Mouse (Mus musculus) WW6 (cell line): ENCODE results near the gene Tmem126a.

Source experiments
- DNase-seq: peaks from one replicate; pipeline ENCODE4 v3.0.0-alpha.2; 2013; ENCODE audit warnings: low read depth, low spot score

The Tmem126a gene

DNA sequence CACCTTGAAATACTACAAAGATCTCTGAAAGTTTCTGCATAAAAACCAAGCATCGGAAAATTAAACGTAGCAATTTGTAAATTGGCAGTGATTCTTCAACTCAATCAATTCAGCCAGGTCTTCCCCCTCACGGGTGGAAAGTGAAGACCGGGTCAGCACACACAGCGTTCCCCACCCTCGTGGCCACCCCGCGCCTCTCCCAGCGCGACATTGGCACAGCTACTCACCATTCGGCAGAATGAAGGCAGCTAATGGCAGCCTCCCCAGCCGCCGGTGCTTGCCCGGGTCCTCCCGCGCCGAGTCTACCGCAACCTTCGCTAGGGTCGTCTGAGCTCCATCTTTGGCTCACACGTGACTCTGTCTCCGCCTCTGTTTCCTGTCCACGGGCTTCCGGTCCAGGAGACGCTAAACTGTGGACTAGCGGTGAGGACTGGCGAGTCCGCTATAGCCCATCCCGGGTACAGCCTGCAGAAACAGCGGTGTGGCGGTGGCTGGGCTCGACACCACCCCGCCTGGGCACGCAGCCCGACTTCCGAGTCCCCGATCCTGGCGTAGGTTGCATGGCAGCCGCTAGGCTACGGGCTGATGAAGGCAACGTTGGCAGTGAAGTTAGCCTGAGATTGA is at the start of gene Tmem126a:
Gene Tmem126a, minus strand, starts transcription at position 385 of the 624 bp plus-strand sequence.
- peak; percentile 43 for DNase-seq

DNA sequence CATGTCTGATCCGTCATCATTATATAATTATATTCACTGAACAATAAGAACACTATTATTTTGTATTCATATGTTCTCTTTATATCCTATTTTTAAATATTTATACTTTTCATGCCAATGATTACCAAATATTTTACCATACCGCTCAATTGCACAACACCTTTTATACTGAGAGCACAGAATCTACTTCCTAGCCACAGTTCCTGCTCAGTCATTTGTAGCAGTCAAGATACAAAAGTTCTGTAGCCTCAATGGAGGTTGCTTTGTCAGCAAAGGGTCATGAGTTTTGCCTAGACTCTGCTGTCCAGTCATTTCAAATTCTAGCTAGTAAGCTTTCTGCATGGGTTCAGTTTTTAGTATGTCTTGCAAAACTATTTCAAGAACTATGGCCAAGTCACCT is 25.6 kb upstream of the Tmem126a start:
- no peak for DNase-seq

DNA sequence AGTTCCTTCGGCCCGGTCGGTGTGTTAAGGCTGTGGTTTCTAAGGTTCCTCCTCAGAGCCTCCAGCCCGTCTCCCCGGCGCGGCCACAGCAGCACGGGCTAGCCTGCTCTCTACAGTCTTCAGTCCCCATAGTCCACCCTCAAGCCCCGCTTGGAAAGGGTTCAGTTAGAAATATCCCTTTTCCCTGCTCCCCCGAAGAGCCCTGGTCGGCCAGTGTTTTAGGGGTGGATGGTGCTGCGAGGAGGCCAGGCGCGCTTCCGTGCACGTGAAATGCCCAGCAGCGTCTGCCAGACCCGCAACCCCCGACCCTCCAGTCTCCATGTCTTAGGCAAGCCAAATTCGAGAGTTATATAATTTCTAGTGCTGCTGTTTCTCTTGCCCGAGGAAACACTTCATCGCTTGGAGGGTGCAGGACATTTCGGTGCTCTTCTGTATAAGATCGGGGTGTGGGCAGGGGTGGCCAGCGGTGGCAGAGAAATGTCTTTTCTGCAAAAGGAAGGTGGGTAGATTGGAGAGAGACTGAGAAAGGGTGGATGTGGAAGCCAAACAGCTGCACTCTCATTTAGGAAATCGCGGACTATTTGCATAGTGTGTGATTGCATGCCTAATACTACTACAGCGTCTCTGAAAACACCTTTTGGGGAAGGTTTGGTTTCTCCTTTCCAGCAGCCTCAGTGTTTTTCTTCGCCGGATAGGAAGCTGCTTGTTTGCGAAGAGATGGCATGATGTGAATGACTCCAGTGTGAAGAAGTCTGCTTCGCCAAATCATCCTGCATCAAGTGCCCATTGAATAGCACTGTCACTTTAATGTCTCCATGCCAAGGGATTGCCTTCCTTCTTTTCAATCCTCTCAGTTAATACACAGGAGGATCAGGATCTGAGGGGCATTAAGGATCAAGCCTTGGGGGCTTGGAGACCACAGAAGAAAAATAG is 19.6 kb upstream of the Tmem126a start, which contains the start of gene Dlg2:
Gene Dlg2, plus strand, starts transcription at position 360 of the 933 bp plus-strand sequence.
- no peak for DNase-seq

DNA sequence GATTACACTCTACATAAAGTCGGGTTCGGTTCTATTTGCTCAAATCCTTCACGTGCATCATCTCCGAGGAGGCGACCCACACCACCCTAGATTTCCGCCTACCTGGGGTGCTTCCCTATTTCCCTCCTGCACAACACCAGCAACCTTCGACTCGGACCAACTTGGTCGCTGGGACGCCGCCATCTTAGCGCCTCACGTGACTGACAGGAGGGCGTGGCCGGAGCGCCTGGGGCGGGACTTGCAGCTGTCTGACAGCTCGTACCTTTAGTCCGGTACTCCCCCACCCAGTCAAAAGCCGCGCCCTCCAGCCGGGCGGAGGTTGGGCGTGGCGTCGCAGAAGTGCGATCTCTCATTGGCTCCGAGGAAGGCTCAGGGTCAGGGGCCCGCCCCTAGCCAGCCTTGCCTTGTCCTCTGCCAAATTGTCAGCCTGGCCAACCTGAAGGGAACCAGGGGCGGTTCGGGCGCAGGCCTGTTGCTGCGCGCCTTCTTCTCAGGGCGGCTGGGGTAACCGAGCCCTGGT is 18.8 kb upstream of the Tmem126a start, which contains the start of gene Tmem126b:
Gene Tmem126b, minus strand, starts transcription at position 209 of the 520 bp plus-strand sequence.
- DNase-seq, result peak; percentile 93

DNA sequence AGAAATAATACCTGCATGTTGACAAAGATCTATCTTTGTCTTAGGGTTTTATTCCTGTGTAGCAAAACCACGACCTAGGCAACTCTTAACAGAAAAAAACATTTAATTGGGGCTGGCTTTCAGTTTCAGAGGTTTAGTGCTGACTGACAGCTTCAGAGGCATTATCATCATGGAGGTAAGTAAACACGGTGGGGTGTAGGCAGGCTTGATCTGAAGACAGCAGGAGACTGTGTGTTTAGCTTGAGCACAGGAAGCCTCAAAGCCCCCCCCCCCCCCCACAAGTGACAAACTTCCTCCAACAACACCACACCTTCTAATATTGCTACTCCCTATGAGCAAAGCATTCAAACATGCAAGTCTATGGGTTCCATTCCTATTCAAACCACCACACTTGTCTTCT is 16.5 kb upstream of the Tmem126a start:
- no peak for DNase-seq

DNA sequence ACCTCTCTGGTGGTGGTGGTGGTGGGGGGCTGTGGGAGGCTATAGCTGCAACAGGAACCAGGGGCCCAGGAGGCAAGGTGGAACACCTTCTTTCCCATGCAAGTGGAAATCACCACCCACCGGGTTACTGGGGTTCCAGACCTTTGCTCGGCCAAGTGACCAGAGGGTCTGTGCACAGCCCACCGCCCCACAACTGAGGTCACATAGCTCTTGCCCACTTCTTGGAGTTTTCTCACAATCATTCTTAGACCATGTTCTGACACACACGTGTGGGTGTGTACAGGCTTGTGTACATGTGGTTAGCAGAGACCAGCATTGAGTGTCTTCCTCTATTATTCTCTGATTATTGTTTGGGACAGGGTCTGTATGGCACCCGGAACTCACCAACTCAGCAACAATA is 4.4 kb upstream of the Tmem126a start:
- no peak for DNase-seq

DNA sequence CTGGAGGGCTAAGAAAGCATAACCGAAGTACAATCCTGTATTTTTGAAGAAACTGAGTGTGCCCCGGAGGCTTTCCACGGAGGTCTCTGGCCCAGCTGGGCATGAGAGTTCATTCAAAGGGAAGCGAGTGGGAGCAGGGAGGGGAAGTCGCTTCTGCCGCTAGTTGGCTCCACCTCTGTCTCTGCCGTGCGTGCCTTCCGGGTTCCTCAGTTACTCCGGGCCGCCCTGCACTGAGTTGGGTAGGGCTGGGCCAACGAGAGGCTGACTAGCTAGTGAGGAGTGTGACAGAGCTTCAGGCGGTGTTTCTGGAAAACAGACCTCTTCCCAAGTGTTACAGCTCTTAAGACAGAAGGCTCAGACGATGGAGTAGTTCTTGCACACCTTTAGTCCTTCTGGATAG is 3.9 kb upstream of the Tmem126a start:
- DNase-seq, result no peak

DNA sequence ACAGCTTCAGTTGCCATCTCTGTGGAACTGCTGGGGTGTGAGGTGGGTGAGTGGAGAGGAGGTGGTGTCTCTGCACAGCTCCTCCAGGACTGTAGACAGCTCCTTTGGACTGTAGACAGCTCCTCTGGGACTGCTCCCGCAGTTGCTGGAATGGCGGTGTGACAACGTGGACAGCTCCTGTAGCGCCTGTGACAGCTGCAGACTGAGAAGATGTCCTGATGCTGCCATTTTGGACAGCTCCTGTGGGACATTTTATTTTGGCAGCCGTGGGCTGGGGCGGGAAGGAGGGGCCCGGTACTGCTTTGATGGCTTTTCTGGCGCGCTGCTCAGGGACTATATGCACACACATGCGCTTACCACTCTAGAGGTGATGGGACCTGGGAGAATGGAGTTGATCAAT is 3.3 kb upstream of the Tmem126a start:
- DNase-seq, result no peak

DNA sequence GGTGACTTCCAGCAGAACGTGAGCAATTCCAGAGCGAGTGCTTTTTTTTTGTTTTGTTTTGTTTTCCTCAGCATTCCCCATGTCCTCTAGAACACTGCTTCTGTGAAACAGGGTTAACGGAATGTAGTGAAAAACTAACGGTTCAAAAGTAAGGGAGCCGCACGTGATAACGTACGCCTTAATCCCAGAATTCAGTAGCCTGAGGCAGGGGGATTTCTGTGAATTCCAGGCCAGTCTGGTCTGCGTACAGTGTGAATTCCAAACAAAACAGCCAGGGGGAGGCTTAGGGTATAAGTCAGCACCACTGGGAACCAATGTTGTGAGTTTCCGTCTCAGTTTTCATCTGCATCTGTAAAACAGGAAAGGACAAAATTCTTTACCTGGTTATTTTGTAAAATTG is 488 bp upstream of the Tmem126a start:
- no peak for DNase-seq

DNA sequence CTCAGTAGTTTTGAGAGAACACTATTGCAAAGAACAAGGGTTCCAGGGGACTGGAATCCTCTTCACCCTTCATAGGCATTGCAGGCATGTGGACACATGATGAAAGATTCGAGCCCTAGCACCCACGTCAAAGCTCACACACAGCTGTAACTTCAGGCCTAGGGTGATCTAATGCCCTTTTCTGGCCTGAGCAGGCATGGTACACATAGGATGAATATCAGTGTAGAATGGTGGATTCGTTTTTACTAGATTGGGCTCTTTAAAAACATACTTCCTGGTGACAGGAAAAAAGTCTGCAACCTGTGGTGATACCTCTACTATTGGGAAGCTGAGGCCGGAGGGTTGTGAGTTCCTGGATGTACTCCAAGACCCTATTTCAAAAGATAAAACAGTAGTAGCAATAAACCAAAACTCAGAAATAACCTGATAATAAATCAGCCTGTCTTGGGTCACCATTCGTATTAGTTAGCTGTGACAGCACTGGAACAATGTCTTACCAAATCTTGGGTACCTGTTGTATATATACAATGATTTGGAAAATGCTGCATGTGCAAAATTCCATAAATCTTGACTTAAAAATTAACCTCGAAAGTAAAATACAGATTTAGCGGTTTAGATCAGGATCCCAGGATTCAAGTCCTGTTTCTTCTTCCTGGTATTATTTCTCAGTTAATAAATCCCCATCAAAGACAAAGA is 732 bp downstream of the Tmem126a start:
- DNase-seq, result no peak

DNA sequence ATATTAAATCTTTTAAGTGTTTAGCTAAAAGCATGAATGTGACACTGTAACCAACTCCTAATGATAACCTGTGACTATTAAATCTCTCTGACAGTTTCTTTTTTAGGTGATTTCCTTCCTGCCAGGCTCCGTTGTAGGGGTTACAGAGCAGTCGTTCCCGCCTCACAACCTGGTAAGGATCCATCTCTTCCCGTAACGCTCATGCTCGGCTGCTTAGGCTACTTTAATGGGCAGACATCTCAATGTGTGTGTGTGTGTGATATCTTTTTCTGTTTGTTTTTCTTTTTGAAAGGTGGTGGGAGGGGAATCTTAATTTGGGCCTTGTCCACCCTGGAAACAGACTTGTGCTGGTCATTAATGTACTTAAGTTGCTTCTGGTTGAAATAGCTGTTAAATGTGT is 12.8 kb downstream of the Tmem126a start:
- no peak for DNase-seq

DNA sequence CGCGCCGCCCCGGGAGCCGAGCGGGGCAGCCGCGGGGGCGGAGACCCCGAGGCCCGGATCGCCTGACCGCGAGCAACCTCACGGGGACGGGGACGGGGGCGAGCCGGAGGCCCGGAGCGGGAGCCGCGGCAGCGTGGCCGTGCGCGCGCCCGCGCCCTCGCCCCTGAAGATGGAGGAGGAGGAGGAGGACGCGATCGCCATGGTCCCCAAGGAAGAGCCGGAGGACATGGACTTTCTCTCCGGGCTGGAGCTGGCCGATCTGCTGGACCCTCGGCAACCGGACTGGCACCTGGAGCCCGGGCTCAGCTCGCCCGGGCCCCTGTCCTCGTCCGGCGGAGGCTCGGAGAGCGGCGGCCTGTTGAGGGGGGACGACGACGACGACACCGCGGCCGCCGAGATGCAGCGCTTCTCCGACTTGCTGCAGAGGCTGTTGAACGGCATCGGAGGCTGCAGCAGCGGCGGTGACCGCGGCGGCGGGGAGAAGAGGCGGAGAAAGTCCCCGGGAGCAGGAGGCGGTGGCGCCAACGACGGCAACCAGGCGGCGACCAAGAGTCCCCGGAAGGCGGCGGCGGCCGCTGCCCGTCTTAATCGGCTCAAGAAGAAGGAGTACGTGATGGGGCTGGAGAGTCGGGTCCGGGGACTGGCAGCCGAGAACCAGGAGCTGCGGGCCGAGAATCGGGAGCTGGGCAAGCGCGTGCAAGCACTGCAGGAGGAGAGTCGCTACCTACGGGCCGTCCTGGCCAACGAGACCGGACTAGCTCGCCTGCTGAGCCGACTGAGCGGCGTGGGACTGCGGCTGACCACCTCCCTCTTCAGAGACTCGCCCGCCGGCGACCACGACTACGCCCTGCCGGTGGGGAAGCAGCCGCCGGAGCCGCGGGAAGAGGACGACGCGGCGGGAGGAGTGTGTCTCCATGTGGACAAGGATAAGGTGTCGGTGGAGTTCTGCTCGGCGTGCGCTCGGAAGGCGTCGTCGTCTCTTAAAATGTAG is 13.6 kb downstream of the Tmem126a start:
- DNase-seq, result no peak

DNA sequence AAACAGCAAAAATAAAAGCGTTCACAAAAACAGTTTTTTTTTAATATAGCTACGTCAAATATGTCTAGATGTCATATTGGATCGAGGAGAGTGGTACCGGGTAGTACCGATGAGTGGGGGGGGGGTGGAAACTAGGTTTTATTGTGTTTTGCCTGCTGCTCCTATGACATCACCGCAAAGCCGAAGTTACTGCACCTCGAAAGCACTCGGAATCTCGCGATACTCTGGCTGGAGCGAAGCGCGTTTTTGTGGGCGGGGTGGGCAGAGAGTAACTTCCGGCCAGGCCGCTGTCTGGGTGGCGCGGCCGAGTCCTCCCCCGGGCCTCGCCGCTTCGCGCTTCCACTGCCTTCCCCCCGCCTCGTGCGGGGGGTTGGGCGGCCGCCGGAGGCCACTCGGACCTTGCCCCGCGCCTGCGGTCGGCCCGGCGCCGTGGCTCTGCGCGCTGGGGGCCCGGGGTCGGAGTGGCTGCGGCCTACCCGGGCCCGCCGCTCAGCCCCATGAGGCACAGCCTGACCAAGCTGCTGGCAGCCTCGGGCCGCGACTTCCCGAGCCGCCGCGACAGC is 14.4 kb downstream of the Tmem126a start, which contains the start of gene Crebzf:
Gene Crebzf, plus strand, starts transcription at position 212 of the 563 bp plus-strand sequence.
- peak; percentile 76 for DNase-seq

DNA sequence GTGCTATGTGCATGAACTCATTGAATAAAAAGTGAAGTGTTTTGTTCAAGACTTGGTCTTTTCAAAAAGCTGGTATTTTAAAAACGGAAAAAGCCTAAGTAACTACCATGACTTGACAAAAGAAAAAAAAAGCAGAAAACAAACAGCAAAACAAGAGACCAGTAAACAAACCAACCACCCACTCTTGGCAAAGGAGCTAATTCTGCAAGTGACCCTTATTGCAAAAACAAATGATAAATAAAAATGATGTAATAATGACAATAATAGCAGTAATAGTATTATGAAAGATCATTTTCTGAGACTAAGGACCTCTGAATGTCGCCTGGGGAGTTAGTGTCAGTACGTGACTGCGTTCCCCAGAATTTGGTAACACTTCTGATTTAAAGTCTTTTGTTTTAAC is 15.0 kb downstream of the Tmem126a start:
- DNase-seq, result no peak

DNA sequence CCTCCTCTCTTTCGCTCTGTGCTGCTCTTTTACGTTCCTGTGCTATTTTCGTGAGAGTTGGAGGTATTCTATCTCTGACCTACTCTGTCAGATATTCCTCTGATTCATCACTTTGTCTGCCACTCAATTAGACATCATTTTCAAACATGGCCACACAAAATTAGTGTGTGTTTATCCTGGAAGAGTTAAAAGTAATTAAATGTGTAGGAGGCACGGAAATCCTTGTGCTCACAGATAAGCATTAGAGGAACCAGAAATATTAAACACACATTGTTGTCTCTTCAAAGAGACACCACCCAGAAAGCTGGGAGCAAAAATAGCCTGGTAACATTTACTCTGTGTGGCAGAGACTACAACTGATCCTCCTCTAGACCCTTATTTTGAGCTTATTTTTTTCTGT is 17.0 kb downstream of the Tmem126a start:
- DNase-seq, result no peak

DNA sequence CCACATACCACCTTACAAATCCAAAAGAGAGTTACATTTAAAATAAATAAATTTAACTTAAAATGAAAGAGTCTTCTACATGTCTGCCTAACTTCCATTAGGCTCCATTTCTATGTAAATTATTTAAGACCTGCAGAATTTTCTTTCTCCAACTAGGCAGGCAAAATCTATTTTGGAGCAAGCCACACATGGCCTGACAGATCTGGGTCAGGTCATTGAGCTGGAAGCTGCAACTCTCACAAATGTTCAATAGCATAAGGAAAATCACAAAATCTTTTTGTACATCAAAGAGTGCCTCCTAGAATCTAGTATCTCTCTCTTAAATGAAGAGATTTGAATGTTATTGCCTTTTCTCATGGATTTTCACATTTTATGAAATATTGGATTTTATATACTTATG is 24.8 kb downstream of the Tmem126a start:
- no peak for DNase-seq

DNA sequence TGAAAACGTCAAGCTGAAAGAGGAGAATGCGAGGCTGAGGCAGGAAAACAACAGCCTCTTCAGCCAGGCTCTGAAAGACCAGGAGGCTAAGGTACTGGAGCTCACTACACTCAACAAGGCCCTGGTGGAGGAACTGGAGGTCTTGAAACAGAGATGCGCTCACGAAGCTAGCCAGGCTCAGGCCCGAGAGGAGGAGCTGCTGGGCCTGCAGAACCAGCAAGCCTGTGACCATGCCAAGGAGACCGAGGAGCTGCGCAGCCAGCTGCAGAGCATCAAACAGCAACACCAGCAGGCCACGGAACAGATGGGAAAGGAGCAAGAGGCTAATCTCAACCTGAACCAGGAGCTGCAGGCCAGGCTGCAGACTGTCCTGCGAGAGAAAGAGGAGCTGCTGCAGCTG is 30.0 kb downstream of the Tmem126a start:
- no peak for DNase-seq

DNA sequence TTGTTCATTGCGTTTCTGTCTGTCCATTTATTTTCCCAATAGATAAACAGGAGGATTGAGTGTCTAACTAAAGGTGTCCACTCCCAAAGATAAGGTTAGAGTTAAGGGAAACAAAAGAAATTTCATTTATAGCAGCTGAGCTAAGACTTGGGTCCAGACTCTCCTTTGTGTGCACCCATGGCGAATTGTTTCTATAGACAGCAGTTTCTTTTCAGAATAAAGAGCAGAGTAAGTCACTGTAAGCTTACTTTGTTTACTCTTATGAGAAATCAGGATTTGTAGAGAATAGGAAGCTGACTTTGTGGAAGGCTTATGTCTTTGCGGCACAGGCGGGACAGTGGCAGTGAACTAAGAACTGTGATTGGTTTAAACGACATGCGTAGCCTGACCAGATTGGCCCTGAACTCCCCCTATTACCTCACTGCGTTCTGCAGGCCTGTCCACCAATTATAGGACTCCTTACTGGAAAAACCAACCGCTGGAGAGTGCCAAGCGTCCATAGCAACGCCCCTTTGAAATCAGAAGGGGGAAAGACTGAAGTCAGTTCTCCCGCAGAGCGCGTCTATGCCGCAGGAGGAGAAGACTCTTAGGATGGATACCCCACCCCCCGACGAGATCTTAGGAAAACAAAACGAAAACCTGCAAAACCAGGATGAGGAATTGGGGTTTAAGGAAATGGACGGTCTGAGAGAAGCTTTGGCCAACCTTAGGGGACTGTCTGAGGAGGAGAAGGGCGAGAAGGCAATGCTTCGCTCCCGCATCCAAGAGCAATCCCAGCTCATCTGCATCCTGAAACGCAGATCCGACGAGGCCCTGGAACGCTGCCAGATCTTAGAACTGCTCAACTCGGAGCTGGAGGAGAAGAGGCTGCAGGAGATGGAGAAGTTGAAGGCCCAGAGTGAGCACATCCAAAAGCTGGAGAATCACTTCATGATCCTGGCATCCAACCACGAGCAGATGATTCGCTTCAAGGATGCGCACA is 30.7 kb downstream of the Tmem126a start, which contains the start of gene Ccdc89:
Gene Ccdc89, plus strand, starts transcription at position 558 of the 982 bp plus-strand sequence.
- peak; percentile 61 for DNase-seq

DNA sequence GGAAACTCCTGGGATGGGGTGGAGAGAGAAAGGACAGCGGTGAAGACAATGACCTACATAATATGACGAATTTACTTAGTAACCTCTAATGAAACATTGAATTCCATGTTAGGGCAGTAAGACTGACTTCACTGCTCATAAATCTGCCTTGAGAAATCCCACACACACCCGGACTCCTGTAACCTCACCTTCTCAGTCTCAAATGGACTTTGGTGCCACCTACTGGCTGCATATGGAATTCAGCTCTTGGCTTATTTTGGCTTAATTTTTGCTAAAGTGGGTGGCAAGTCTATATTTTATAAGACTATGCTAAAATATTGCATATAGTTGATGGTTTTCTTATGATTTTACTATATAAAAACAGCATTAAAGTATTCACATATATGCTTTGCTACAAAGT is 47.1 kb downstream of the Tmem126a start:
- peak; percentile 18 for DNase-seq
